Mouse (Mus musculus) heart, adult 2 months (tissue): ENCODE results near the gene Myom1. TPM values are rescaled to one million over a fixed set of nuclear protein-coding genes. Genes with fewer than 3 reads are reported as not detected.

Experiments
- DNase-seq, 2 experiments: peaks; one replicate each; pipeline ENCODE4 v3.0.0; 2021
- H3K27ac ChIP-seq: fragments of 200-600 bp; 2 replicates; pipeline ENCODE4 v1.8.1; 2022
- H3K27me3 ChIP-seq: fragments of 200-500 bp; 2 replicates; pipeline ENCODE4 v1.6.1; 2012; ENCODE audit warnings: mild to moderate bottlenecking, low read length, inconsistent platforms, mixed read lengths; ENCODE audit not compliant: control insufficient read depth, insufficient read depth
- H3K36me3 ChIP-seq: fragments of 200-500 bp; 2 replicates; pipeline ENCODE4 v1.6.1; 2012; ENCODE audit warnings: low read length, inconsistent platforms; ENCODE audit not compliant: control insufficient read depth, insufficient read depth
- H3K4me1 ChIP-seq: fragments of 200-500 bp; 2 replicates; pipeline ENCODE4 v1.6.1; 2011; ENCODE audit warnings: low read length; ENCODE audit not compliant: control insufficient read depth, insufficient read depth
- H3K4me3 ChIP-seq: fragments of 200-600 bp; 2 replicates; pipeline ENCODE4 v1.8.1; 2022
- H3K79me2 ChIP-seq: fragments of 200-500 bp; replicated peaks from 2 replicates; pipeline ENCODE4 v1.6.1; 2012; ENCODE audit warnings: mild to moderate bottlenecking, inconsistent platforms, low read length, moderate library complexity, mixed read lengths; ENCODE audit not compliant: control insufficient read depth, insufficient read depth
- H3K9ac ChIP-seq: fragments of 200-500 bp; 2 replicates; pipeline ENCODE4 v1.6.1; 2012; ENCODE audit warnings: low read depth, mild to moderate bottlenecking, control low read depth, inconsistent platforms, low read length, mixed read lengths
- CTCF ChIP-seq: fragments of 200-600 bp; IDR thresholded peaks from 2 replicates; pipeline ENCODE4 v1.8.1; 2022; ENCODE audit warnings: antibody characterized with exemption, mild to moderate bottlenecking, moderate library complexity
- EP300 ChIP-seq: fragments of 200-500 bp; IDR thresholded peaks from 2 replicates; pipeline ENCODE4 v1.6.1; 2011; ENCODE audit warnings: low read depth, low read length, control low read depth; ENCODE audit not compliant: insufficient read depth
- POLR2A ChIP-seq: fragments of 200-500 bp; IDR thresholded peaks from 2 replicates; pipeline ENCODE4 v1.6.1; 2011; ENCODE audit warnings: mild to moderate bottlenecking, low read depth, low read length, control low read depth; ENCODE audit not compliant: insufficient read depth
- WGBS: fragments of 180-500 bp; shearing (Covaris S2); methylation state at CpG from one replicate; pipeline ENCODE4 v1.1.7; 2018; 5-methylcytosine and 5-hydroxymethylcytosine counted together
- intact Hi-C: fragments of 180-260 bp; cut with DNase I; formaldehyde crosslinking; loops from one replicate; pipeline ENCODE4 v1.15.1; 2025
- polyA plus RNA-seq: library from polyadenylated mRNA; depleted of rRNA; stranded (reverse); fragments of >200 nt; gene quantifications from 2 replicates; pipeline ENCODE4 v1.2.3, GENCODE M21; 2012
- total RNA-seq, 2 experiments: library from RNA; stranded (reverse); gene quantifications; 2 replicates each; pipeline ENCODE4 v1.2.3; 2021

Gene Myom1
- total and polyA plus RNA-seq, 3 experiments = 222 to 1,030 (median 865) TPM

DNA sequence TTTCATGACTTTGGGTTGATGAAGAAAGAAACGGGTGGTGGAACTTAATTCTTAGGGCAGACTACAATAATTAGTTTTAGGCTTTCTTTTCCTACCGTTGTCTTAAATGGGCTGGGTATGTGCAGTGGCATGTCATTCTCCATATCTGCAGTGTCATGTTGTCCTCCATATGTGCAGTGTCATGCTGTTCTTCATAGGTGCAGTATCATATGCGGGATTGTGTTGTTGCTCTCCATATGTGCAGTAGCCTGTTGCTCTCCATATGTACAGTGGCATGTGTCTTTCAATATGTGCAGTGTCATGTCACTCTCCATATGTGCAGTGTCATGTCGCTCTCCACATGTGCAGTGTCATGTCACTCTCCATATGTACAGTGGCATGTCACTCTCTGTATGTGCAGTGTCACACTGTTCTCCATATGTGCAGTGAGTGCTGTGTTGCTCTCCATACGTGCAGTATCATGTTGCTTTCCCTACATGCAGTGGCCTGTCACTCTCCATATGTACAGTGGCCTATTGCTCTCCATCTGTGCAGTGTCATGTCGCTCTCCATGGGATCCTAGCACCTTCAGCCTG is 50.8 kb downstream of the Myom1 start:
- no peak overlapping the region for H3K27ac ChIP-seq

DNA sequence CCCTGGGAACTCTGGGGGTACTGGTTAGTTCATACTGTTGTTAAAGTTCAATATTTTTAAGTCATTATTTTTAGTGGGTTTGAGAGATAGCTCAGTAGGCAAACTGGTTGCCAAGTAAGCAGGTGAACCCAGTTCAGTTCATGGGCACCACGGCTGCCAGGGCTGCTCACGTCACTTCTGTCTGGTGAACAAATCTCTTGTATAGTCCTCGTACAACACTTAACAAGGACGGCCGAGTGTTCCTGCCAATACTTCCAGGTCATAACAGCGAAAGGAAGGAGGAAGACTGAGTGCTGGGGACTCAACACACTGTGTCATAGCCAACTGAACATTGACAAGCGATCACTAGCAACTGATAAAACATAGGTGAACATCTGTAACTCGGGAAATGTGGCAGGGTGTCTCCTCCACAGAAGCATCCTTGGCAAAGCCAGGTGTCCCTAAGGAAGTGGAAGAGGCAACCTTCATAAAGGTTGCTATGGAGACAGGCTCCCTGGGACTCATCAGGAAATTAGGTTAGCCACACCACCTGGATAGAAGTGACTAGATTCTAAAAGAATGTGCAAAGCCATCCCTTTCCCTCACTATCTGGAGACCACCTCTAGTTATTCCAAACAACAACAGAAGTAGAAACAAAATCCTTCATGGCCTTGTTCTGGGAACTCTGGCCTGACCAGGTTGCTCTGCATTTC is 52.9 kb downstream of the Myom1 start:
- intact Hi-C loops = no loop called here
- Histone ChIP-seq H3K36me3 (no peaks in the 10 kb centered on the region), H3K9ac (no peak overlapping the region), H3K27me3 (no peaks in the 10 kb centered on the region), H3K79me2 (no peaks in the 10 kb centered on the region), H3K4me1 (no peaks in the 10 kb centered on the region), H3K4me3 (no peak overlapping the region), H3K27ac (no peak overlapping the region)
- no peak for TF ChIP-seq POLR2A
- TF ChIP-seq EP300 = no peak
- TF ChIP-seq CTCF = no peak
- WGBS = 63% methylated on average over 8 of the region's 8 CpGs
- DNase-seq = no peak

More for the DNA sequence above, 50.8 kb downstream of the Myom1 start:
- no peak for DNase-seq
- Histone ChIP-seq H3K4me3 (no peak overlapping the region), H3K79me2 (no peaks in the 10 kb centered on the region), H3K4me1 (no peaks in the 10 kb centered on the region), H3K36me3 (no peaks in the 10 kb centered on the region), H3K27me3 (no peaks in the 10 kb centered on the region), H3K9ac (no peak overlapping the region)
- WGBS = 85% methylated on average over 6 of the region's 6 CpGs
- intact Hi-C loops = no loop called here
- TF ChIP-seq POLR2A = no peak
- no peak for TF ChIP-seq CTCF
- TF ChIP-seq EP300 = no peak

DNA sequence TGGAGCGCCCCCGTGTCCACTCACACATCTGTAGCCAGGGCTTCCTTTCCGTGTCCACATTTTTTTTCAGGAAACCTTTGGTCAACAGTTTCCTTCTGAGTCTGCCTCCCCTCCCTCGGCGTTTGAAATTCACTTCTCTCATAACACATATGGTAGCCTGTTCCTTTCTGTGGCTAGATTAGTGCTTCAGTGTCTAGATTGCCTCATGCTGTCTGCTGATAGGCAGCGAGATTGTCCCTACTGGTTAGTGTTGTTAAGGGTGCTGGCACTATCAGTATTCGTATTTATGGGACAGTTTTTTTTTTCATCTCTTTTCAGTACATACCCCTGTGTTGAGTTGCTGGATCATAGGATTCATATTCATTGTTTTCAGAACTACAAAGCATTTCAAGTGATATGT is 54.0 kb downstream of the Myom1 start:
- WGBS = 40% methylated on average over 7 of the region's 7 CpGs
- H3K36me3 ChIP-seq = no peaks in the 10 kb centered on the region
- no peaks in the 10 kb centered on the region for H3K79me2 ChIP-seq
- no peaks in the 10 kb centered on the region for H3K27me3 ChIP-seq
- no peak for DNase-seq
- H3K9ac ChIP-seq = no peak overlapping the region
- H3K4me1 ChIP-seq = no peaks in the 10 kb centered on the region
- intact Hi-C loops = no loop called here
- no peak overlapping the region for H3K27ac ChIP-seq
- no peak overlapping the region for H3K4me3 ChIP-seq
- no peak for TF ChIP-seq POLR2A
- TF ChIP-seq CTCF = no peak
- no peak for TF ChIP-seq EP300

GRCm38 (mm10) chr17:71057758-71058157 is 55.3 kb downstream of the Myom1 start:
- Histone ChIP-seq H3K27ac (no peak overlapping the region), H3K4me1 (peaks cover 3% of the 10 kb centered on the region), H3K27me3 (no peaks in the 10 kb centered on the region), H3K79me2 (no peaks in the 10 kb centered on the region), H3K4me3 (no peak overlapping the region), H3K9ac (no peak overlapping the region), H3K36me3 (peaks cover 5% of the 10 kb centered on the region)
- WGBS = 89% methylated on average over 3 of the region's 3 CpGs
- no peak for TF ChIP-seq EP300
- no peak for TF ChIP-seq CTCF
- TF ChIP-seq POLR2A = no peak
- no peak for DNase-seq
- intact Hi-C loops = no loop called here

DNA sequence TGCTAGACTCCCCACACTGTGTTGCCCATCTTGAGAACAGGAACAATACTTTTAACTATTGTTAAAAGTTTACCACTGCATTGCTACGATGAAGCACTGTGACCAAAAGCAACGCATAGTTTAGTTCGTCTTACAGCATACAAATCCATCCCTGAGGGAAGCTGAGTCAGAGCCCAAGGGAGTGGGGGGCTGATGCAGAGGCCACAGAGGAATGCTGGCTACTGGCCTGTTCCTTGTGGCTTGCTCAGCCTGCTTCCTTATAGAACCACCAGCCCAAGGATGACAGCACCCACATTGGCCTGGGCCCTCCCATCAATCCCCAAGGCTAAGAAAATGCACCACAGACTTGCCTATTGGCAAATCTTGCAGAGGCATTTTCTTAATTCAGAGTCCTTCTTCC is 56.8 kb downstream of the Myom1 start:
- Histone ChIP-seq H3K4me1 (peaks cover 3% of the 10 kb centered on the region), H3K36me3 (peaks cover 5% of the 10 kb centered on the region), H3K9ac (no peak overlapping the region), H3K4me3 (no peak overlapping the region), H3K27ac (no peak overlapping the region), H3K27me3 (no peaks in the 10 kb centered on the region), H3K79me2 (no peaks in the 10 kb centered on the region)
- intact Hi-C loops = no loop called here
- no peak for TF ChIP-seq POLR2A
- TF ChIP-seq EP300 = no peak
- TF ChIP-seq CTCF = no peak
- DNase-seq = no peak
- 83% methylated on average over 3 of the region's 3 CpGs for WGBS

DNA sequence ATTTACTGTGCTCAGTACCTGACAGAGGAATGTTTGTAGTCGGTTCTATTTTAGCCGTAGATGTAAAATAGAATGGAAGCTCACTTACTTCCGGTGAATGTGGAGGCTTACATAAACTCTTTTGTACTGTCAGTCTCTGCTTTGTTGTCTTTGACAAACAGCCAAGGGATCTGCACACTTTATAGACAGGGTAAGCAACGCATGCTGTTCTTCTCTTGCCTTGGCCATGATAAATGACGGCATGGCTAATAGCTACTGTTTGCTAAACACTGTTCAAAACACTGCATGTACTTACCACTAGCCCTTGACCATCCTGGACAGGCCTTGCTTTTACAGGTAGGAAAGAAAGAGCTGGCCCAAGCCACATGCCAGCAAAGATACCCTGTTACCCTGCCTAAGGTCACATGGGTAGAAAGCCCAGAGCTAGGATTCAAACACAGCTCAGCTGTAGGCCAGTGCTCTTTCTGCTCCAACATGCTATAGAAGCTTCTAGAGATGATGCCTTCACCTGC is 59.7 kb downstream of the Myom1 start:
- Histone ChIP-seq H3K79me2 (no peaks in the 10 kb centered on the region), H3K36me3 (peaks cover 5% of the 10 kb centered on the region)
- 24% methylated on average over 5 of the region's 5 CpGs for WGBS

More for the DNA sequence above, 59.7 kb downstream of the Myom1 start:
- H3K4me3 ChIP-seq = no peak overlapping the region
- TF ChIP-seq EP300 (no peak), CTCF (no peak), POLR2A (no peak)
- no peaks in the 10 kb centered on the region for H3K27me3 ChIP-seq
- intact Hi-C loops = no loop called here
- no peak for DNase-seq
- no peak overlapping the region for H3K27ac ChIP-seq
- no peak overlapping the region for H3K9ac ChIP-seq
- H3K4me1 ChIP-seq = peaks cover 3% of the 10 kb centered on the region
